Mouse (Mus musculus) kidney, adult 11 months (tissue): ENCODE measurements at regions not wholly inside any gene's neighbourhood (a gene's known extent, or its start where the extent isn't known, plus 50 kb on each side); places are given as distances from the start of the nearest gene placed in this dataset.
"Not testable (repeated sequence)": the region's sequence is repeated elsewhere in the genome, so short reads cannot be mapped to it uniquely, and the experiment has no call there.

Source experiments
- DNase-seq: peaks from one replicate; pipeline ENCODE4 v3.0.0; 2022

- DNase-seq, result no peak
Measured at GRCm38 (mm10) chr1:154024301-154024700, 124.3 kb upstream of the Teddm2 start.

- no peak for DNase-seq
Measured at GRCm38 (mm10) chr1:154027303-154027702, 127.3 kb upstream of the Teddm2 start.

DNA sequence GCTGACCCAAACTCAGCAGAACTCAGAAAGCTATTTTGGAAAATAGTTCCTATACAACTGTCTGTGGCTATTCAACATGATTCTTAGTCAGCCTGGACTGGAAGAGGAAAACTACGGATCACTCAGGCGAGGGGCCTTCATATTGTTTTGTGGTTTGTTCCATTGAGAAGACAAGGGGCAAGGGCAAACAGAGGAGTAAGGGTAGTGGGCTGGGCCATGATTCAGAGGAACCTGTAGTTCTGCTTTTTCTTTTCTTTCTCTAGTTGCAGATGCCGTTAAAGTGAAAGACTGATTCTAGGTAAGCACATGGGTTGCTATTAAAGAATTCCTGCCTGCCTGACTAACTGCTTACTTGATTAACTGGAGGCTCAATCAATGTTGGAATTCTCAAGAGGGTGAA is 129.8 kb upstream of the Teddm2 start:
- DNase-seq, result no peak

DNA sequence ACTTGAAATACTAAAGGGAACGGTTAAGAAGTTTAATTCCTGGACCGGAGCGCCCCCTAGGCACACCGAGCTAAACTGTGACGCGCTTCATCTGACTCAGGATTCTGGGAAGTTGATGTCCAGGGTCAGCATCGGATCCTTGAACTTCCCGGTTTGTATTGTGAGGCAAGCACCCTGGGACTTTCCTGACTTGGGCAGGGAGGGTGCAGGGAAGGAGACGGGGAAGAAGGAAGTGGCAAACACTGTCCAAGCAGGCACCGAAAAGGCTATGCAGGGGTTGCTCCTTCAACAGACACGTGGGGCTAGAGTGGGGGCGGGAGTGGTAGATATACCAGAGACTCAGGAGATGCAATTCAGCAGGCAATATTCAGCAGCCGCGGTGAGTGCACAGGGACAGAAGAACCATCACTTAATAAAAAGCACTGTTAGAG is 132.7 kb upstream of the Teddm2 start:
- peak; percentile 62 for DNase-seq

- DNase-seq, result peak; percentile 62
Measured at GRCm38 (mm10) chr1:154033958-154034606, 134.1 kb upstream of the Teddm2 start.

DNA sequence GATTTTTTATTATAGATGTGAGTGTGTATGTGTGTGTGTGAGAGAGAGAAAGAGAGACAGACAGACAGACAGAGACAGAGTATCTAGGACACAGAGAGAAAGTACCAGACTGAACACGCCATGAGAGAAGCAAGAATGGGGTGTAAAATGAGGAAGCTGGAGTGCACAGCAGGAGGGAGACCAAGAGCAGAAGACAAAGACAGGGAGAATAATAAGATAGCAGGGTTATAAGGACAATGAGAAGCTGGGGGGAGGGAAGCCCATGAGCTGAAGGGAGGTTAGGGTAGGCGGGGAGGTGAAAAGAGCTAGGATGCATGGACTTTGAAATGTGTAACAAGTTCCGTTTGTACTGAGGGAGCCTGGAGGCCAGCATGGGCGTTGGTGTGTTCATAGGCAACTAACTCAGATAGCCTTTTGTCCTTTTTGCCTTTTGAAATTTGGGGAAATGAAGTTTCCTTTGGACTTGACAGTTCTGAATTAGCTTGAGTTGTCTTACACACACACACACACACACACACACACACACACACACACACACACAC is 136.8 kb upstream of the Teddm2 start:
- no peak for DNase-seq

- no peak for DNase-seq
Measured at GRCm38 (mm10) chr1:154038241-154038640, 138.2 kb upstream of the Teddm2 start.

DNA sequence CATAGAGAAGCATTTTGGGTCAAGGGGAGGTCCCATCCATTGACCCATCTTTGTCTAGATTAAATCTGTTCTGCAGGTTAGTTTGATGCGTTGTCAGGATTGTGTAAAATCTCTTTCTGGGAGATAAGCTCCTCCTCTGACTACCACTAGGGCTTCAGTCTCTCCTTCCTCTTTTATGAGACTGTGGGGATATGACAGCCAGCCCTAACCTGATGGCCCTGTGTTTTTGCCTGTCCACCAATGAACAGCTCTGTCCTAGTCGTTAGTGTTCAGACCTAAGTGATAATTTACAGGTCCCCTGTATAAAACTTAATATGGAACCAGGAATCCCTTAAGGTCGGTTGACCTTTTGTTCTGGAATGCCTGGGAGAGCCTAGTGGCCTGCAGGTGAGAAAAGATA is 140.9 kb upstream of the Teddm2 start:
- DNase-seq, result no peak

GRCm38 (mm10) chr1:154042956-154043355 is 142.9 kb upstream of the Teddm2 start:
- no peak for DNase-seq

DNA sequence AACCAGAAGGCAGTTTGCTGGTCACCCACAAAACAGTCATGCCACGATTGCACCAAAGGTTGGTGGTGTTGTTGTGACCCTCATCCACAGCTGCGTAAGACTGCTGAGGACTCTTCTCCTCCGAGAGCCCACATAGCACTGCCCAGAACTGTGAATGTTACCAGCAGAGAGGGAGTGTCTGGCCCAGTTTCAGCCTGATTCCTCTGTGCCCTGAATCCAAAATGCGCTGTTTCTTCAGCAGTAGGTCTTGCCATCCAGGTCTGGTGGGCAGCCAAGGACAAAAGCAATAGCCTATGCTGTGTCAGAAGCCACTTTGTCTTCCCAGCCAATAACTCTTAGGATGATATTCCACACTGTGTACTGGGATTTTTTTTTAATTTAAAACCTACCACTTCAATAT is 144.7 kb upstream of the Teddm2 start:
- DNase-seq, result no peak

DNA sequence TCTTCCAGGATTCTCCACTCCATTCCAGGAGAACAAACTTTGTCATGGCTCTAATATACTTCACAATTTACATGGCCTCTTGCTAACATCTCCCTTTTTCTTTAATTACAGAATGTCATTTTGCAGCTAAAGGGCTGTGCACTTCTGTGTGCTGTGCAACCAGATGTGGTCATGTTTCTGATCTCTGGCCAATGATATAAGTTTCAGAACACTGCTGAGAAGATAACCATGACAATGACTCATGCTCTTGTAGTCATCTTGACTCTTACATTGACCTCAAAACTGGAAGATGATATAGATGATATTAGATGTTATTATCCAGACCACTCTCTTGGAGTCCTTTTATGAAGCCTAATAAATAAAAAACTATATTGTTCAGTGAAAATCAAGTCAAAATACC is 145.9 kb upstream of the Teddm2 start:
- DNase-seq, result no peak

GRCm38 (mm10) chr1:154053641-154054040 is 147.3 kb upstream of the Zfp648 start:
- no peak for DNase-seq

DNA sequence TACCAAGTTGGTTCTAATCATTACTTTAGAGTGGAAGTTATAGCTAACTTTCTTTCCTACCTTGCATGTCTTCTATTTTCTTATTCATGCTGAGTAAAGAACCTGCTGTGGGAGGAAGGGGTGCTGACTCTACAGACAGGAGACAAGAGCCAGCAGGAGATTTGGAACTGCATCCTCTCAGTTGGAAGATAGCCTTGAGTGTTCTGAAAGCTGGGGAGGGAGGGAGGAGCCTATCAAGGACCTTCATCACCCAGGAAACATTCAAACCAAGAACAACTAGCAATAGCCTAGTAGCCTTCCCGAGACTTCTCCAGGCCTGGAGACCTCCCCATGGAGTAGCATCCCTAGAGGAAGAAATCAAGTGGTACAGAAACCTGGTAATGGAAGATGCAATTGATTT is 146.1 kb upstream of the Zfp648 start:
- no peak for DNase-seq

DNA sequence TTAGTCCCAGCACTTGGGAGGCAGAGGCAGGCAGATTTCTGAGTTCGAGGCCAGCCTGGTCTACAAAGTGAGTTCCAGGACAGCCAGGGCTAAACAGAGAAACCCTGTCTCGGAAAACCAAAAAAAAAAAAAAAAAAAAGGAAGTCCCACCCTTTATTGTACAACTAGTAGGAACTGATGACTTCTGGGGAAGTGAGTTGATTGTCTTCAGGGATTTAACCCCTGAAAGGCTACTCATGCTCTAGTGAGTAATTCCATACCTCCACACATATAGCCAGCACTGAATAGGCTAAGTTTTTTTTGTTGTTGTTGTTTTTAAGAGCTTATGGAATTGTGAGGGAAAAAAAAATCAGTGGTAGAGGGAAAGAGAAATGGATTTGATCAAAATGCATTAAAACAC is 139.6 kb upstream of the Zfp648 start:
- DNase-seq, result not testable (repeated sequence)

DNA sequence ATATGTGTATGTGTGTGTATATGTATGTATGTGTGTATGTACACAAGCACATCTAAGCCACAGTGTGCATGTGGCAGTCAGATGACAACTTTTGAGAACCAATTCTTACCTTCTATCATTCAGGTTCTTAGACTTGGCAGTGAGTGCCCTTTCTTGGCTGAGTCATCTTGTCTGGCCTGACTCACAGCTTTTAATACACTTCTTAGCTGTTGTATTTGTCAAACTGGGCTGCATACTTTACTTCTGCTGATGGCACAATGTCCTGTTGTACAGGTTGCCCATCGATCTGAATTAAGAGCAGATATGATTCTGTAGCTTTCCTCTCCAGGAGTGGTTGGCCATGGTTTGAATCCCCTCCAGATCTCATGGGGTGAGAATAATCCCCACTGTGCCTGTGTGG is 139.1 kb upstream of the Zfp648 start:
- no peak for DNase-seq

GRCm38 (mm10) chr1:154062666-154063065 is 138.3 kb upstream of the Zfp648 start:
- DNase-seq, result no peak

DNA sequence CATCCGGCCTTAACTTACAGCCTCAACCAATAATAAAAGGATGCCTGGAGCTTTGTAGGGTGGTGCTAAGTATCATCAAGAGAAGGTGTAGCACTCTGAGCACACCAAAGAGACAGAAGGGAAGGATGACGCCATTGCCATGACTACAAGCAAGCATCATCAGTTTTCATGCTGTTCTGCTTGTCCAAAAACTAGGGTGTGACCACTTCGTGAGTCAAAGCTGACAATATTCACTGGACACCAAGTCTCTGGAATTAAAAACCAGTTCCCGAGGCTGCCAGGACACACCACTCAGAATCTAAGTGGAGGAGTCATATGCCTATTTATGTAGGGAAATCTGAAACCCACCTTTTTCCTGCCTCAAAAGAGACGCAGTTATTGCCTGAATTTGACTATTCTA is 136.4 kb upstream of the Zfp648 start:
- DNase-seq, result no peak

- DNase-seq, result peak; percentile 49
Measured at GRCm38 (mm10) chr1:154065336-154066329, 135.4 kb upstream of the Zfp648 start.

- DNase-seq, result no peak
Measured at GRCm38 (mm10) chr1:154067856-154068255, 133.1 kb upstream of the Zfp648 start.

DNA sequence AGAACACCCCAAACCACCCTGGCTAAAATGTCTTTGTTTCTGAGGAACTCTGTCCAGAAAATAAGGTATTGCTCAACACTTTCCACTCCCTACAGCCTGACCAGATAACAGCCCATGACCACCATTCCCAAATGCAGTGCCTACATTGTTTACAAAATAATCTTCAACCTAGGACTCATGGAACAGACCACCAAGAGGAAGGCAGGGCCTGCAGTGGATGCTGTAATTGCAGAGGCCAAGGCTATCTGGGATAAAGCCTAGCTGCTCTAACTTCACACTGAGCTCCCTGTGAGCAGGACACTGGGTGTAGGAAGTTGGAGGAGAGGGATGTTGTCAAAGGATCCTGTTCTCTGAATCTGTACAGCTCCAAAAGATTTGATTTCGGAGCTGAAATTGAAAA is 126.7 kb upstream of the Zfp648 start:
- DNase-seq, result no peak

DNA sequence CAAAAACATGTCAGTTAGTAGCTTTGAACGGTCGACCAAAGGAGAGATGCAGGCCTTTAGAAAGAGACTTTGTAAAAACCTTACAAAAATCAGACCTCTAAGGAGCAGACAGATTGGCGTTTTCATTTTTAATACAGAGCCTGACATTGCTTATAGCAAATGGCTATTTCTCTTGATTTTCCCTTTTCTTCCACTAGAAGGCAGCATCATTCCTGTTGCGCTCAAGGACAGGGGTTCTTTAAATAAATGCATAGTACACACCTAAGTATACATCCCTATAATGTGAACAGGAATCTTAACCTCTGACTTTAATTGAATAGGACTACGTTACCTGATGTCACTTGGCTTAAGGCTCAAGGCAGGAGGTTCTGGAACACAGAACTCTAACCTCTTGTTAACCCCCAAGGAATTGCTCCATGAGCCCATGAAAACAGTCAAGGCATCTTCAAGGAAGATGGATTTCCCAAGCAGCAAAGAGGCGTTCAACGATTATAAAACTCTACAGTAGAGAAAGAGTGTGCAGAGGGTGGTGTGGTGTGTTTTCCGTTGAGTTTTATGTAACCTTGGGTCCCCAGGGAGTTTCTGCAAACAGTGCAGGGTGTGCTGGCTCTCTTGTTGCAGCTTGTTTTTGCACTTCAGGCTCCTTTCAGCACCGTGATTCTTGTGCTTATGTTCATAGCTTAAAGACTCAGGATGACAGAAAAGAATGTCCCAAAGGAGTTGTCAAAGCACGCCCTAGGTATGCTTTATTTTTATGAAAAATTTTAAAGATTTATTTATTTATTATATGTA is 124.1 kb upstream of the Zfp648 start:
- DNase-seq, result no peak

DNA sequence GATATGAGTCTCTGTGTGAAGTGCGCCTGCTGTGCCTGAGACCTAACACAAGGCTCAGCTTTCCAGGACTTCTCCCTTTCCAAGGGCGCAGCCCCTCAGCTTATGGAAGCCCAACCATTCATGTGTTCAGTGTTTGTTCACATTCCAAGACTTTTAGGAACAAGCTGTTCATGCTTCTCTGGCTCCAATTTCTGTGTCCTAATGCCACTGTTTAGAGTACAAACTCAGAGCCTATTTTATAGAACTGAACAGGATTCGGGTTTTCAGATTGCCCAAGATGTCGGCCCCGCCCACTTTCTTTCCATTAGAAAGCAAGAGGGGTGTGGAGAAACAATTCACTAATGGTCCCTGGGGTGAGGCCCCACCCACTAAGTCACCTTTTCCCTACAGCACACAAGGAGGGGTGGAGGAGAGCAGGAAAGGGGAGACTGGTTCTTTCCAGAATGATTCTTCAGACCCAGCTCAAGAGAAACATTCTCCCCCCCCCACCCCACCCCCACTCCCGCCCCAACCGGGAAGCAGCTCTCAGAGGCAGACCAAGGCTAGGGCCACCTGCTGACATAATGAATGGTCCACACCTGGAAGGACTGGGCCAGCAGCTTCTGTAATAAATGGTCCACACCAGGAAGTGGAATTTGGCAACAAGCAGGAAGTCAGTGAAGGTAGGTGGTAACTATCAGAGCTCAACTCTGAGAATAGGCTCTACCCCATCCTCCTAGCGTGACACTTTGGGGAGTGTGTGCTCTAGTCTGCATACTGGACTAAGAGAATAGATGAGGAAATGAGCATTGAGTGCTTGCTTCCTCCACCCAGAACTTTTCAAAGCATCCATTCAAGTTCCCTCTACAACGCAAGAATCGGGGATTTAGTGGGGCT is 120.2 kb upstream of the Zfp648 start:
- DNase-seq, result no peak
